Mouse (Mus musculus): ENCODE measurements around the gene Ntng1. TPM values are rescaled to one million over a fixed set of nuclear protein-coding genes. Genes with fewer than 3 reads are reported as not detected.

The Ntng1 gene
- polyA plus RNA-seq, 1 experiment from 2014 or later: 2.2 TPM

GRCm38 (mm10) chr3:109731592-109732230 is 412.1 kb downstream of the Ntng1 start:
- H3K36me3 ChIP-seq (ENCODE audit: control insufficient read depth, insufficient read depth, low read length): no peaks in the 10 kb centered on the region
- no peaks in the 10 kb centered on the region for H3K4me1 ChIP-seq (ENCODE audit: control insufficient read depth, insufficient read depth, low read length)
- ATAC-seq (ENCODE audit: insufficient number of reproducible peaks, low FRiP score, low TSS enrichment, low read depth): no peak
- H3K9ac ChIP-seq (ENCODE audit: low read length): no peak overlapping the region
- H3K9me3 ChIP-seq (ENCODE audit: control insufficient read depth, low read length): no peaks in the 10 kb centered on the region
- H3K27me3 ChIP-seq (ENCODE audit: control insufficient read depth, insufficient read depth, low read length): no peaks in the 10 kb centered on the region
- no peak overlapping the region for H3K27ac ChIP-seq (replicated peaks; ENCODE audit: low read depth, low read length)
- no peak overlapping the region for H3K4me3 ChIP-seq (ENCODE audit: low read depth, low read length)
- DNase-seq (ENCODE audit: low spot score): no peak
- 73% methylated on average over 5 of the region's 5 CpGs for WGBS
- no peak overlapping the region for H3K4me2 ChIP-seq (ENCODE audit: low read depth, severe bottlenecking)

Other genes with a start within 250 kb of the Ntng1 start
- gene Prmt6, start 107.0 kb upstream of the Ntng1 start, polyA plus RNA-seq (2014; fragmentation: Nextera tagmentation; extraction: Ambion mirVana): 33.0 and 33.8 TPM in 2 replicates